Comparison of ENCODE assay signal across 8 mouse cellular contexts in the genomic region with DNA sequence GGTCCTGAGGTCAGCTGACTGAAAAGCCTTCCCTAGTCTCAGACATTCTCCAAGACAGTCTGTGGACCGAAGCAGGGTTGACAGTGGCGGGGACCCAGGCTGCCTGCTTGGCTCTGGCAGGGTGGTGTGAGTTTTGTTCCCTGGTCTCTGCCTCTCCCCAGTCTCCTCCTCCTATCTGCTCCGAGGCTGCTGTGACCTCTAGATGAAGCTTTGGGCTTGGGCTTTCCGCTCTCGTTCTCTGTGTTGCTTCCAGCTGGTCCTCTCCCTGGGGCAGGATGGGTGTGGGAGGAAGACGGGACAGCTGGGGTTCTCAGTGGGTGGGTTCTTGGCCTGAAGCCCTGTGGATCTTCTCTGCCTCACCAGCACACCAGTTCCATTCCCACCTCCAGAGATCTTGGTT. TPM values are rescaled to one million over a fixed set of nuclear protein-coding genes. Genes with fewer than 3 reads are reported as not detected.
DNase-seq lines count a peak whose midpoint lies in the region; ATAC-seq lines count a peak whose summit lies in the region.

No protein-coding gene starts in this region.

- H3K27ac ChIP-seq in kidney, embryonic 15.5 days, result peak overlapping the region; percentile 83
- H3K27ac ChIP-seq in limb, embryonic 12.5 days, result peak overlapping the region; percentile 62; the same call in 1 of the 2 replicates
- no peak overlapping the region for H3K27ac ChIP-seq in liver, embryonic 11.5 days (ENCODE audit: low read depth, low read length)

- no peaks in the 10 kb centered on the region for H3K27me3 ChIP-seq in kidney, embryonic 15.5 days
- no peaks in the 10 kb centered on the region for H3K27me3 ChIP-seq in limb, embryonic 12.5 days
- no peaks in the 10 kb centered on the region for H3K27me3 ChIP-seq in liver, embryonic 11.5 days (replicated peaks; ENCODE audit: control insufficient read depth, insufficient read depth, low read length)

- WGBS in kidney, embryonic 15.5 days, result 37% methylated on average over 6 of the region's 6 CpGs
- WGBS in limb, embryonic 12.5 days, result 59% methylated on average over 6 of the region's 6 CpGs
- 43% methylated on average over 6 of the region's 6 CpGs for WGBS in liver, embryonic 11.5 days

- intact Hi-C loops in gastrocnemius, postnatal 36 days (cut with DNase I), result no loop called here

- H3K9ac ChIP-seq in kidney, embryonic 15.5 days, result no peak overlapping the region
- no peak overlapping the region for H3K9ac ChIP-seq in limb, embryonic 12.5 days (replicated peaks)
- no peak overlapping the region for H3K9ac ChIP-seq in liver, embryonic 11.5 days (ENCODE audit: low read depth, low read length)

- no peak overlapping the region for H3K4me2 ChIP-seq in kidney, embryonic 15.5 days
- H3K4me2 ChIP-seq in limb, embryonic 12.5 days, result no peak overlapping the region
- no peak overlapping the region for H3K4me2 ChIP-seq in liver, embryonic 11.5 days

- H3K4me1 ChIP-seq in kidney, embryonic 15.5 days, result peaks cover 47% of the 10 kb centered on the region
- peaks cover 39% of the 10 kb centered on the region for H3K4me1 ChIP-seq in limb, embryonic 12.5 days (replicated peaks)
- H3K4me1 ChIP-seq in liver, embryonic 11.5 days (replicated peaks; ENCODE audit: control insufficient read depth, insufficient read depth, low read length), result no peaks in the 10 kb centered on the region

- DNase-seq in ovary, adult 18-20 months (ENCODE audit: low spot score), result peak; percentile 51
- DNase-seq in ovary, postnatal 14 days (ENCODE audit: low spot score), result no peak
- DNase-seq in gastrocnemius, postnatal 36 days, result peak; percentile 60 to 67
- peak; percentile 26 for DNase-seq in testis, postnatal 14 days (ENCODE audit: low spot score)
- DNase-seq in adrenal gland, adult (ENCODE audit: inconsistent age in 2 of 2, low spot score in 1 of 2), result no peak
- no peak for DNase-seq in liver, embryonic 11.5 days (ENCODE audit: low spot score)

- H3K9me3 ChIP-seq in kidney, embryonic 15.5 days (replicated peaks), result no peaks in the 10 kb centered on the region
- H3K9me3 ChIP-seq in limb, embryonic 12.5 days, result no peaks in the 10 kb centered on the region
- H3K9me3 ChIP-seq in liver, embryonic 11.5 days (ENCODE audit: control insufficient read depth, low read length), result no peaks in the 10 kb centered on the region

- peak; percentile 66 for ATAC-seq in kidney, embryonic 15.5 days (replicated peaks; ENCODE audit: low FRiP score)
- ATAC-seq in limb, embryonic 12.5 days (ENCODE audit: insufficient number of reproducible peaks, insufficient read depth, low FRiP score, low TSS enrichment, low read depth), result no peak
- no peak for ATAC-seq in liver, embryonic 11.5 days (replicated peaks; ENCODE audit: low FRiP score)

- H3K36me3 ChIP-seq in kidney, embryonic 15.5 days, result no peaks in the 10 kb centered on the region
- no peaks in the 10 kb centered on the region for H3K36me3 ChIP-seq in limb, embryonic 12.5 days
- no peaks in the 10 kb centered on the region for H3K36me3 ChIP-seq in liver, embryonic 11.5 days (ENCODE audit: control insufficient read depth, insufficient read depth, low read length)

- no peak overlapping the region for H3K4me3 ChIP-seq in kidney, embryonic 15.5 days (replicated peaks)
- H3K4me3 ChIP-seq in limb, embryonic 12.5 days (replicated peaks), result no peak overlapping the region
- no peak overlapping the region for H3K4me3 ChIP-seq in liver, embryonic 11.5 days (ENCODE audit: low read depth, low read length)

RNA-seq across cellular contexts. Expression of gene Parva, which starts 51.8 kb away (rescaled TPM):
- 10 to 100 TPM; 14.5 to 17.3 TPM for total RNA-seq in gastrocnemius, postnatal 36 days (2021)
- polyA plus RNA-seq in kidney, embryonic 15.5 days (2015; fragmentation: Nextera tagmentation; extraction: Ambion mirVana), result 103 and 107 TPM in 2 replicates
- 82.7 and 92.5 TPM in 2 replicates for polyA plus RNA-seq in limb, embryonic 12.5 days (2016; fragmentation: Nextera tagmentation; extraction: Ambion mirVana)
- polyA plus RNA-seq in liver, embryonic 11.5 days (2014; fragmentation: Nextera tagmentation; extraction: Ambion mirVana), result 24.3 and 28.8 TPM in 2 replicates

Comparison
In these comparisons a context has a peak if more than half of its experiments do, and no peak if none do; other contexts are left out.
1. DNase-seq: peak in ovary, adult 18-20 months (single experiment), gastrocnemius, postnatal 36 days (2 of 2) and testis, postnatal 14 days (single experiment); none in ovary, postnatal 14 days (single experiment), adrenal gland, adult (0 of 2) and liver, embryonic 11.5 days (single experiment).